In the genomic region with DNA sequence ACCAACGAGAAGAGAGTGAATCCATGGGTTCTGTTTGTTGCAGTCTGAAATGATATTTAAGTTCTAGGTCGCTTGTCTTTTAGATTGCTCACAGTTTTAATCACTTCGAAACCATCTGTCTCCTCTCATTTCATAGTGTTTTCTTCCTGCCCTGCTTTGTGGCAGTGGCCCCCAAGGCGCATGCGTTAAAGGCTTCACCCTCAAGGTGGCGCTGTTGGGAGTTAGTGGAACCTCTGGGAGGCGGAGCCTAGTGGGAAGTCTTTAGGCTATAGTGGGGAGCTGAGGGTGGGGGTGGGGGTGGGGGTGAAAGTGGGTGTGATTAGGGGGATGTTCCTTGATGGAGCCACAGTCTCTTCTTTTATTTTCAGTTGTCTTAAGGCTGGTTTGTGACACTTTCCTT, we compare ENCODE assay signal across 9 mouse cellular contexts.
DNase-seq lines count a peak whose midpoint lies in the region; ATAC-seq and TF ChIP-seq lines count a peak whose summit lies in the region.
"Had no signal": no experiment of that assay in that cellular context is flagged by ENCODE, and none has a peak within 500 bp of the region (broad histone marks: within the 10 kb centered on the region; RNA-seq: fewer than 3 reads in every experiment).

No protein-coding gene starts in this region.

- H3K9ac ChIP-seq in kidney, embryonic 16.5 days (replicated peaks; ENCODE audit: low read length) = no peak overlapping the region
- no peak overlapping the region for H3K9ac ChIP-seq in midbrain, postnatal 0 days (replicated peaks; ENCODE audit: low read length, poor library complexity, severe bottlenecking)
- H3K9ac ChIP-seq: embryonic facial prominence, embryonic 12.5 days; liver, embryonic 15.5 days had no signal

- no peak for TF ChIP-seq POLR2A in cortical plate, adult 2 months (IDR thresholded peaks at IDR 0.05; ENCODE audit: extremely low read depth, insufficient read depth, low read length)

- WGBS in kidney, embryonic 16.5 days = 53% methylated on average over 7 of the region's 7 CpGs
- 53% methylated on average over 7 of the region's 7 CpGs for WGBS in midbrain, postnatal 0 days

- H3K36me3 ChIP-seq in kidney, embryonic 16.5 days (ENCODE audit: insufficient read depth, low read length) = no peaks in the 10 kb centered on the region
- no peaks in the 10 kb centered on the region for H3K36me3 ChIP-seq in midbrain, postnatal 0 days (ENCODE audit: insufficient read depth, low read length)
- H3K36me3 ChIP-seq: embryonic facial prominence, embryonic 12.5 days; liver, embryonic 15.5 days had no signal

- H3K9me3 ChIP-seq in kidney, embryonic 16.5 days (ENCODE audit: low read length) = no peaks in the 10 kb centered on the region
- no peaks in the 10 kb centered on the region for H3K9me3 ChIP-seq in midbrain, postnatal 0 days (ENCODE audit: low read length)
- H3K9me3 ChIP-seq: embryonic facial prominence, embryonic 12.5 days; liver, embryonic 15.5 days had no signal

- H3K4me3 ChIP-seq in kidney, embryonic 16.5 days (ENCODE audit: low read length) = no peak overlapping the region
- no peak overlapping the region for H3K4me3 ChIP-seq in cortical plate, adult 2 months (ENCODE audit: insufficient read depth, low read length)
- no peak overlapping the region for H3K4me3 ChIP-seq in midbrain, postnatal 0 days (ENCODE audit: low read depth, low read length)
- H3K4me3 ChIP-seq: embryonic facial prominence, embryonic 12.5 days; liver, embryonic 15.5 days had no signal

- ATAC-seq in kidney, embryonic 16.5 days (ENCODE audit: low FRiP score, low TSS enrichment) = no peak
- ATAC-seq in midbrain, postnatal 0 days (ENCODE audit: low FRiP score) = no peak

- H3K4me1 ChIP-seq in kidney, embryonic 16.5 days (ENCODE audit: insufficient read depth, low read length) = peaks cover 14% of the 10 kb centered on the region
- H3K4me1 ChIP-seq in cortical plate, adult 2 months (ENCODE audit: control insufficient read depth, insufficient read depth, low read length) = no peaks in the 10 kb centered on the region
- H3K4me1 ChIP-seq in midbrain, postnatal 0 days (ENCODE audit: insufficient read depth, low read length) = no peaks in the 10 kb centered on the region
- H3K4me1 ChIP-seq: embryonic facial prominence, embryonic 12.5 days; liver, embryonic 15.5 days had no signal

- TF ChIP-seq CTCF in cortical plate, adult 2 months (IDR thresholded peaks at IDR 0.05; ENCODE audit: extremely low read depth, insufficient read depth, low read length) = peak; percentile 43
- TF ChIP-seq CTCF in midbrain, postnatal 0 days (IDR thresholded peaks at IDR 0.05) = peak; percentile 68

- no peak overlapping the region for H3K27ac ChIP-seq in kidney, embryonic 16.5 days (ENCODE audit: low read length)
- no peak overlapping the region for H3K27ac ChIP-seq in cortical plate, adult 2 months (ENCODE audit: insufficient read depth, low read length)
- no peak overlapping the region for H3K27ac ChIP-seq in midbrain, postnatal 0 days (ENCODE audit: low read depth, low read length)
- H3K27ac ChIP-seq: embryonic facial prominence, embryonic 12.5 days; liver, embryonic 15.5 days had no signal

- H3K27me3 ChIP-seq in kidney, embryonic 16.5 days (ENCODE audit: insufficient read depth, low read length) = peaks cover 14% of the 10 kb centered on the region
- no peaks in the 10 kb centered on the region for H3K27me3 ChIP-seq in midbrain, postnatal 0 days (ENCODE audit: insufficient read depth, low read length)
- H3K27me3 ChIP-seq: embryonic facial prominence, embryonic 12.5 days; liver, embryonic 15.5 days had no signal

- DNase-seq in kidney, adult 9 months = peak; percentile 61
- peak; percentile 30 to 41 for DNase-seq in adrenal gland, adult 18-20 months (ENCODE audit: low spot score in 2 of 2)
- peak; percentile 82 to 86 for DNase-seq in layer of hippocampus, adult 18-20 months (ENCODE audit: low spot score in 2 of 2)
- peak; percentile 50 for DNase-seq in midbrain, postnatal 0 days (ENCODE audit: low spot score)
- no peak for DNase-seq in urinary bladder, adult 18-20 months (ENCODE audit: low spot score in 2 of 2)

- H3K4me2 ChIP-seq in kidney, embryonic 16.5 days (replicated peaks; ENCODE audit: low read depth, low read length) = no peak overlapping the region
- H3K4me2 ChIP-seq in midbrain, postnatal 0 days (ENCODE audit: low read depth, low read length, poor library complexity, severe bottlenecking) = no peak overlapping the region
- H3K4me2 ChIP-seq: embryonic facial prominence, embryonic 12.5 days; liver, embryonic 15.5 days had no signal

Comparison
In these comparisons a context has a peak if more than half of its experiments do, and no peak if none do; other contexts are left out.
1. DNase-seq: peak in kidney, adult 9 months (single experiment), adrenal gland, adult 18-20 months (2 of 2), layer of hippocampus, adult 18-20 months (2 of 2) and midbrain, postnatal 0 days (single experiment); none in urinary bladder, adult 18-20 months (0 of 2).